Mouse (Mus musculus): ENCODE measurements at regions not wholly inside any gene's neighbourhood (a gene's known extent, or its start where the extent isn't known, plus 50 kb on each side); places are given as distances from the start of the nearest gene placed in this dataset.

GRCm38 (mm10) chr3:150205902-150206301 is 1215.5 kb upstream of the Adgrl2 start:
- TF ChIP-seq GATA1 (IDR thresholded peaks at IDR 0.05; ENCODE audit: low read depth, low read length): peak; percentile 62
- peak; percentile 59 for TF ChIP-seq ETS1 (IDR thresholded peaks at IDR 0.05; ENCODE audit: low read depth, low read length)
- peak; percentile 77 for TF ChIP-seq ZNF384 (IDR thresholded peaks at IDR 0.05; ENCODE audit: low read depth, low read length)
- no peak for TF ChIP-seq SIN3A (IDR thresholded peaks at IDR 0.05; ENCODE audit: low read length)
- no peak for TF ChIP-seq CHD1 (IDR thresholded peaks at IDR 0.05; ENCODE audit: low read depth, low read length)
- no peak for TF ChIP-seq TCF12 (IDR thresholded peaks at IDR 0.05; ENCODE audit: low read depth, low read length)
- no peak for TF ChIP-seq TBP (IDR thresholded peaks at IDR 0.05; ENCODE audit: low read depth, low read length)
- TF ChIP-seq HCFC1 (IDR thresholded peaks at IDR 0.05; ENCODE audit: low read depth, low read length): no peak
- no peak for TF ChIP-seq MAFK (IDR thresholded peaks at IDR 0.05; ENCODE audit: borderline replicate concordance, low read depth, low read length)
- no peak for TF ChIP-seq UBTF (IDR thresholded peaks at IDR 0.05; ENCODE audit: borderline replicate concordance, insufficient read depth, low read depth, low read length)
- TF ChIP-seq GABPA (IDR thresholded peaks at IDR 0.05; ENCODE audit: low read depth, low read length): no peak
- no peak for TF ChIP-seq POLR2A (IDR thresholded peaks at IDR 0.05; ENCODE audit: control insufficient read depth in 1 of 2, insufficient read depth in 1 of 2, low read depth in 1 of 2, low read length in 2 of 2, poor library complexity in 1 of 2)
- no peak for TF ChIP-seq CTCF (IDR thresholded peaks at IDR 0.05 in 2 of 3, conservative IDR thresholded peaks at IDR 0.05 in 1 of 3; ENCODE audit: control insufficient read depth in 1 of 3, insufficient read depth in 1 of 3, low read depth in 2 of 3, low read length in 3 of 3, poor library complexity in 1 of 3, severe bottlenecking in 1 of 3)
- TF ChIP-seq USF2 (IDR thresholded peaks at IDR 0.05; ENCODE audit: borderline replicate concordance in 1 of 2, insufficient read depth in 1 of 2, low read depth in 1 of 2, low read length in 2 of 2): no peak
- TF ChIP-seq NELFE (IDR thresholded peaks at IDR 0.05; ENCODE audit: low read depth, low read length): no peak
- no peak for TF ChIP-seq MYC (IDR thresholded peaks at IDR 0.05; ENCODE audit: low read depth, low read length)
- TF ChIP-seq POLR2AphosphoS5 (IDR thresholded peaks at IDR 0.05; ENCODE audit: borderline replicate concordance, low read depth, low read length): no peak
- TF ChIP-seq MXI1 (IDR thresholded peaks at IDR 0.05; ENCODE audit: low read depth, low read length): no peak
- TF ChIP-seq EP300 (IDR thresholded peaks at IDR 0.05; ENCODE audit: low read depth in 1 of 2, low read length in 2 of 2): peak in 1 of 2 experiments; percentile 12; a peak in 1 of 4 replicates
- no peak for TF ChIP-seq ZKSCAN1 (IDR thresholded peaks at IDR 0.05; ENCODE audit: low read depth, low read length)
- no peak for TF ChIP-seq SMC3 (IDR thresholded peaks at IDR 0.05; ENCODE audit: low read depth, low read length)
- Histone ChIP-seq H3K27ac (ENCODE audit: control insufficient read depth, low read depth, low read length) (no peak overlapping the region), H3K4me1 (ENCODE audit: control insufficient read depth in 1 of 2, insufficient read depth in 2 of 2, low read length in 2 of 2) (peaks cover 0 to 3% of the 10 kb centered on the region in 2 experiments; a peak in 1 of 4 replicates), H3K36me3 (ENCODE audit: control insufficient read depth in 1 of 2, insufficient read depth in 2 of 2, low read length in 2 of 2) (peaks cover 0 to 4% of the 10 kb centered on the region in 2 experiments; a peak in 2 of 4 replicates), H3K27me3 (ENCODE audit: control insufficient read depth in 1 of 2, insufficient read depth in 2 of 2, low read length in 2 of 2) (no peaks in the 10 kb centered on the region), H3K9ac (ENCODE audit: control insufficient read depth, low read depth, low read length, poor library complexity, severe bottlenecking) (no peak overlapping the region), H3K9me3 (replicated peaks; ENCODE audit: insufficient read depth, low read length) (no peaks in the 10 kb centered on the region), H3K4me3 (ENCODE audit: control insufficient read depth in 1 of 2, insufficient read depth in 1 of 2, low read depth in 2 of 2, low read length in 2 of 2) (no peak overlapping the region), H3K79me2 (ENCODE audit: control insufficient read depth, insufficient read depth, low read length, poor library complexity) (no peaks in the 10 kb centered on the region)
- peak; percentile 7 for DNase-seq (ENCODE audit: low read depth, low spot score)

DNA sequence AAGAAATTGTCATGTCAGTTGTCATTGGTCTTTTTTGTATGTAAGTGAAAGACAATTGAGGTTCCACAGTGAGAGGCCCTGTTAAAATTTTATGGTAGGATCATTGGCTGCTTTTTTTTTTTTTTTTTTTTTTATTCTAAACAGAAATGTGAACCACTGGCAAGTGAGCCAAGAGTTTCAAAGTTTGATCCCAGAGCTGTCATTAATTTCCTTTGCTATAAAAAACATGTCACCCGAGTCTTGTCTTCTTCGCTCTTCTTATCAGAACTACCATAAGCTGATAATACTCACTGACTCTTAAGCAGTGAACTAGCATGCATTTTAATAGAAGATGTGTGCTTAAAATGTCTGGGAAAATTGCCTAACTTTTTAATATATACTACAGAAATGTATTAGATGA is 1204.4 kb upstream of the Adgrl4 start:
- no peaks in the 10 kb centered on the region for H3K27me3 ChIP-seq (ENCODE audit: control insufficient read depth in 1 of 2, insufficient read depth in 2 of 2, low read length in 2 of 2)
- no peaks in the 10 kb centered on the region for H3K36me3 ChIP-seq (ENCODE audit: control insufficient read depth in 1 of 2, insufficient read depth in 2 of 2, low read length in 2 of 2)
- no peak overlapping the region for H3K4me3 ChIP-seq (ENCODE audit: control insufficient read depth in 1 of 2, insufficient read depth in 1 of 2, low read depth in 2 of 2, low read length in 2 of 2)
- H3K9ac ChIP-seq (ENCODE audit: control insufficient read depth, low read depth, low read length, poor library complexity, severe bottlenecking): no peak overlapping the region
- DNase-seq (ENCODE audit: low read depth, low spot score): no peak
- H3K27ac ChIP-seq (ENCODE audit: control insufficient read depth, low read depth, low read length): no peak overlapping the region
- peak; percentile 50 for TF ChIP-seq ZNF384 (IDR thresholded peaks at IDR 0.05; ENCODE audit: low read depth, low read length)
- no peak for TF ChIP-seq POLR2AphosphoS5 (IDR thresholded peaks at IDR 0.05; ENCODE audit: borderline replicate concordance, low read depth, low read length)
- no peak for TF ChIP-seq CTCF (IDR thresholded peaks at IDR 0.05 in 2 of 3, conservative IDR thresholded peaks at IDR 0.05 in 1 of 3; ENCODE audit: control insufficient read depth in 1 of 3, insufficient read depth in 1 of 3, low read depth in 2 of 3, low read length in 3 of 3, poor library complexity in 1 of 3, severe bottlenecking in 1 of 3)
- no peak for TF ChIP-seq SMC3 (IDR thresholded peaks at IDR 0.05; ENCODE audit: low read depth, low read length)
- no peak for TF ChIP-seq SIN3A (IDR thresholded peaks at IDR 0.05; ENCODE audit: low read length)
- no peak for TF ChIP-seq BHLHE40 (IDR thresholded peaks at IDR 0.05; ENCODE audit: borderline replicate concordance, low read depth, low read length)
- TF ChIP-seq POLR2AphosphoS2 (IDR thresholded peaks at IDR 0.05; ENCODE audit: low read length): no peak
- H3K9me3 ChIP-seq (replicated peaks; ENCODE audit: insufficient read depth, low read length): no peaks in the 10 kb centered on the region
- no peaks in the 10 kb centered on the region for H3K79me2 ChIP-seq (ENCODE audit: control insufficient read depth, insufficient read depth, low read length, poor library complexity)
- no peaks in the 10 kb centered on the region for H3K4me1 ChIP-seq (ENCODE audit: control insufficient read depth in 1 of 2, insufficient read depth in 2 of 2, low read length in 2 of 2)

Data from MEL (cell line).